23 mouse cellular contexts compared by ENCODE assay signal in genomic region chr6:61083346-61083745, GRCm38 (mm10).
DNase-seq lines count a peak whose midpoint lies in the region; ATAC-seq and TF ChIP-seq lines count a peak whose summit lies in the region.
"Had no signal": no experiment of that assay in that cellular context is flagged by ENCODE, and none has a peak within 500 bp of the region (broad histone marks: within the 10 kb centered on the region; RNA-seq: fewer than 3 reads in every experiment).

No protein-coding gene starts in this region.

- H3K9ac ChIP-seq in kidney, embryonic 14.5 days (ENCODE audit: low read depth, low read length) = no peak overlapping the region
- no peak overlapping the region for H3K9ac ChIP-seq in lung, embryonic 14.5 days
- H3K9ac ChIP-seq: embryonic facial prominence, embryonic 12.5 days; forebrain, embryonic 13.5 days; forebrain, embryonic 15.5 days had no signal

- DNase-seq in kidney, adult 11 months = no peak
- DNase-seq in lung, embryonic 14.5 days = peak; percentile 71
- DNase-seq in lung, postnatal 4 days = no peak
- DNase-seq in forelimb bud, embryonic 11.5 days (ENCODE audit: low read depth, low spot score) = peak; percentile 40
- DNase-seq: adrenal gland, adult 8-10 months; adrenal gland, postnatal 14 days; adrenal gland, postnatal 36 days; B cell, adult 2 months; cerebellum, adult 11-12 months; cerebellum, adult 2 months; cerebellum, adult 9-10 months; cerebellum, postnatal 10 days; cerebellum, postnatal 25 days had no signal

- WGBS in kidney, embryonic 14.5 days = 17% methylated on average over 3 of the region's 3 CpGs
- 31% methylated on average over 3 of the region's 3 CpGs for WGBS in lung, embryonic 14.5 days

- no peak overlapping the region for H3K4me3 ChIP-seq in kidney, embryonic 14.5 days (ENCODE audit: low read length)
- no peak overlapping the region for H3K4me3 ChIP-seq in lung, embryonic 14.5 days (ENCODE audit: low read depth, low read length)
- H3K4me3 ChIP-seq: embryonic facial prominence, embryonic 10.5 days; embryonic facial prominence, embryonic 12.5 days; forebrain, embryonic 13.5 days; forebrain, embryonic 15.5 days had no signal

- no peaks in the 10 kb centered on the region for H3K27me3 ChIP-seq in kidney, embryonic 14.5 days (ENCODE audit: control insufficient read depth, insufficient read depth, low read length)
- H3K27me3 ChIP-seq in lung, embryonic 14.5 days (ENCODE audit: insufficient read depth, low read length) = no peaks in the 10 kb centered on the region
- H3K27me3 ChIP-seq: CH12.LX; embryonic facial prominence, embryonic 12.5 days; forebrain, embryonic 13.5 days; forebrain, embryonic 15.5 days had no signal

- no peak overlapping the region for H3K4me2 ChIP-seq in kidney, embryonic 14.5 days (replicated peaks; ENCODE audit: low read depth, low read length)
- H3K4me2 ChIP-seq in lung, embryonic 14.5 days = no peak overlapping the region
- H3K4me2 ChIP-seq: embryonic facial prominence, embryonic 12.5 days; forebrain, embryonic 13.5 days; forebrain, embryonic 15.5 days had no signal

- no peaks in the 10 kb centered on the region; the same call in 1 of the 2 replicates for H3K4me1 ChIP-seq in kidney, embryonic 14.5 days (ENCODE audit: control insufficient read depth, insufficient read depth, low read length)
- H3K4me1 ChIP-seq in lung, embryonic 14.5 days (ENCODE audit: insufficient read depth) = peaks cover 4% of the 10 kb centered on the region; the same call in 1 of the 2 replicates
- H3K4me1 ChIP-seq: embryonic facial prominence, embryonic 12.5 days; forebrain, embryonic 15.5 days had no signal

- H3K9me3 ChIP-seq in kidney, embryonic 14.5 days (ENCODE audit: control insufficient read depth, low read length) = 0 out of 2 replicates have a peak, but pooled peaks cover 4% of the 10 kb centered on the region
- H3K9me3 ChIP-seq in lung, embryonic 14.5 days (ENCODE audit: low read depth, low read length) = no peaks in the 10 kb centered on the region
- H3K9me3 ChIP-seq: embryonic facial prominence, embryonic 10.5 days; embryonic facial prominence, embryonic 12.5 days; forebrain, embryonic 13.5 days; forebrain, embryonic 15.5 days; G1E had no signal

- H3K36me3 ChIP-seq in kidney, embryonic 14.5 days (ENCODE audit: control insufficient read depth, insufficient read depth, low read length) = no peaks in the 10 kb centered on the region
- H3K36me3 ChIP-seq in lung, embryonic 14.5 days (ENCODE audit: insufficient read depth) = no peaks in the 10 kb centered on the region
- H3K36me3 ChIP-seq: embryonic facial prominence, embryonic 10.5 days; embryonic facial prominence, embryonic 12.5 days; forebrain, embryonic 15.5 days; G1E had no signal

- no peak for TF ChIP-seq CTCF in lung, embryonic 14.5 days (IDR thresholded peaks at IDR 0.05; ENCODE audit: low read depth)

- H3K27ac ChIP-seq in kidney, embryonic 14.5 days (ENCODE audit: low read depth, low read length) = no peak overlapping the region
- H3K27ac ChIP-seq in lung, embryonic 14.5 days (ENCODE audit: low read depth) = no peak overlapping the region
- H3K27ac ChIP-seq: embryonic facial prominence, embryonic 10.5 days; embryonic facial prominence, embryonic 12.5 days; forebrain, embryonic 13.5 days; forebrain, embryonic 15.5 days had no signal

- ATAC-seq in kidney, embryonic 14.5 days (ENCODE audit: low FRiP score, low TSS enrichment) = peak; percentile 43; the same call in 1 of the 2 replicates
- ATAC-seq in lung, embryonic 14.5 days (ENCODE audit: insufficient read depth) = peak; percentile 47; the same call in 1 of the 2 replicates
- ATAC-seq: activated CD4-positive, CD25-positive, alpha-beta regulatory T cell, adult 4 months; CD4-positive, CD25-positive, alpha-beta regulatory T cell, adult 4 months; forebrain, embryonic 13.5 days; forebrain, embryonic 15.5 days; Patski had no signal

Comparison
In these comparisons a context has a peak if more than half of its experiments do, and no peak if none do; other contexts are left out.
1. DNase-seq: peak in lung, embryonic 14.5 days (single experiment) and forelimb bud, embryonic 11.5 days (single experiment); none in kidney, adult 11 months (single experiment) and lung, postnatal 4 days (0 of 2).